Mouse (Mus musculus) common myeloid progenitor, adult 5-6 weeks (primary cell): ENCODE data around the gene Rassf3. TPM values are rescaled to one million over a fixed set of nuclear protein-coding genes. Genes with fewer than 3 reads are reported as not detected.
A peak's percentile ranks its signal among the peaks of the same experiment; 100 is the strongest.

Source experiments
- ATAC-seq: replicated peaks from 2 replicates; pipeline ENCODE4 v1.8.0; 2016; ENCODE audit warnings: low read depth, mild to moderate bottlenecking, moderate TSS enrichment, inconsistent platforms; ENCODE audit not compliant: poor library complexity, severe bottlenecking
- total RNA-seq: library from RNA; stranded (forward); fragments of 200-1000, 187-1606 nt; gene quantifications from 2 replicates; pipeline ENCODE4 v1.2.3, GENCODE M21; 2017

Gene Rassf3
- total RNA-seq, result 17.6 and 20.8 TPM in 2 replicates

DNA sequence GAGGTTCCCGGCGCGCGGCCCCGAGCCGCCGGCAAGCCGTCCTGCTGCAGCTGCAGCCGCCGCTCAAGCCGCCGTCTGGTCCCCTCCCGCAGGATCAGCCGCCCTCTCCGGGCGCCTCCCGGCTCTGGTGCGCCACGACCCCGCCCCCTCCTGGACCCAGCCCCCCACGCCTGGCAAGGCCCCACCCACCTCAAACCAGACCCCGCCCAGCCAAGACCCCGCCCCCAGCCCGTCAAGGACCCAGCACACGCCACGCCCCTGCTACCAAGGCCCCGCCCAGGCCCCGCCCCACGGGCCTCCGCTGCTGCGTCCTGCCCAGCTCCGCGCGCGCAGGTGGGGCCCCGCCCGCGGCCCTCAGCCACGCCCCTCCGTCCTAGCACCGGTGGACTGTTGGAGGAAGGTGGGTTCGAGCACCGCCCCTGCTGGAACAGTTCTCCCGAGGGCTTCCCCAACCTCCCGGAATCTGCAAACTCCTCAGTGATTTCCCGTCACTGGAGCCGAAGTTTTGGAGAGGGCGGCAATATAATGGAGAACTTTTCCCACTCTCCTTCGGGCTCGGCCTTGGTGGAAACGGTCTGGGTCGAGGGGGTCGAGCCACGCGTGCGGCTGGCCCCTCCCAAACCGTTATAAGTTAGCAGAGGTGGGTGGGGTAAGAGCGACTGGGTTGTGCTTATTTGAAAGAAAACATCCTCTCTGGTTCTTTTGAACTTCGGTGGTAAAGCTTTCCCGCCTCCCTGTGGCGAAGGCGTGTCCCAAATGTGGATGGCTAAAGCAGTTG lies at the start of gene Rassf3:
Gene Rassf3 (minus strand): TSS at position 158 of the 778 bp plus-strand sequence.
- peak; percentile 63 for ATAC-seq

DNA sequence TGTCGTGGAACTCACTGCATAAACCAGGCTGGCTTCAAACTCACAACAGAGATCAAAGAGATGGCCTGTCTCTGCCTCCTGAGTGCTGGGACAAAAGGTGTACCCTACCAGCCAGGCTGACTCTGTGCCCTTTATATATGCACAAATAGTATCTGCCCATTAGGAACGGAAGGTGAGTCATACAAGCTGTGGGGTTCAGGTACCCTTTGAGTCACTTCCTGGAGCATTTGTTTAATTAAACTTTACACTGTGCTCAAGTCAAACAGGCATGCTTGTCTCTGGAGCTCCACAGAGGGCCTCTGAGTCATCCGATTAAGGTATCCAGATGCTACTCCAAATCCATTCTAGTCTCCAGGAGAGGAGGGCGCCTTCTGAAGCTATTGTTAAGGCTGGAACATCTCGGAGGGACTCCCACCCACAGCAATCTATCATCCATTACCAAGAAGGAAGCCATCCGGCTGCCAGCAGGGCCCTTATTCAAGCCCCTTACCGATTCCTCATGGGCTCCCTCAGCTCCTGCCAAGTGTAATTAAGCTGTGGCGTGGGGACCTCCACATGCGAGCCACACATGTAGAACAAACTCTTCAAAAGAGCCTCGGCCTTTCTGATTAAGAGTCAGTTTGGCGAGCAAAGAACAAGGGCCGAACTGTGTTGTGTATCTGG lies 44.9 kb upstream of the Rassf3 start:
- no peak for ATAC-seq

- no peak for ATAC-seq
Measured at GRCm38 (mm10) chr10:121519710-121520109, 43.6 kb upstream of the Rassf3 start.

DNA sequence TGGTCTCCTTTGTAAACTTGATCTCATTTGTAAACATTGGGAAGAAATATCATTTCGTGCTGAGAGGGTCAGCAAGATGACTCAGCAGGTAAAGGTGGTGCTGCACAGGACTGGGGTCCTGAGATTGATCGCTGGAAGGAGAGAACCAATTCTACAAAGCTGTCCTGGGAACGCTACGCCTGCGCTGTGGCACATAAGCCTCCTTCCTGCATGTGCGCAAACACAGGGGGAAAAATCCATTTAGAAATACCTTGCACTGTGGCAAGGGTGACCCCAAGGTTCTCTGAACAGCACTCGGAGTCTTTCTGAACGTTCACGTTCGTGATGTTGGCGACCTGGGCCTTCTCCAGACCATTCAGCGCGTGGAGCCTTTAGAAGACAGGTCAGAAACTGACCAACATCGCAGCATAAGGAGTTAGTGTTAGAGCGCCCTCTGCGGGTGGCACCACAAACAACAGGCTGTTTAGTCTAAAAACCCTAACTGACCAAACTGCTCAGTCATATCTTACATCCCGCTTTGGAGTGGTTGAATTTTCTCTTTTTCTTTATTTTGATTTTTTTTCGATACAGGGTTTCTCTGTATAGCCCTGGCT lies 40.0 kb upstream of the Rassf3 start:
- ATAC-seq, result peak; percentile 92

DNA sequence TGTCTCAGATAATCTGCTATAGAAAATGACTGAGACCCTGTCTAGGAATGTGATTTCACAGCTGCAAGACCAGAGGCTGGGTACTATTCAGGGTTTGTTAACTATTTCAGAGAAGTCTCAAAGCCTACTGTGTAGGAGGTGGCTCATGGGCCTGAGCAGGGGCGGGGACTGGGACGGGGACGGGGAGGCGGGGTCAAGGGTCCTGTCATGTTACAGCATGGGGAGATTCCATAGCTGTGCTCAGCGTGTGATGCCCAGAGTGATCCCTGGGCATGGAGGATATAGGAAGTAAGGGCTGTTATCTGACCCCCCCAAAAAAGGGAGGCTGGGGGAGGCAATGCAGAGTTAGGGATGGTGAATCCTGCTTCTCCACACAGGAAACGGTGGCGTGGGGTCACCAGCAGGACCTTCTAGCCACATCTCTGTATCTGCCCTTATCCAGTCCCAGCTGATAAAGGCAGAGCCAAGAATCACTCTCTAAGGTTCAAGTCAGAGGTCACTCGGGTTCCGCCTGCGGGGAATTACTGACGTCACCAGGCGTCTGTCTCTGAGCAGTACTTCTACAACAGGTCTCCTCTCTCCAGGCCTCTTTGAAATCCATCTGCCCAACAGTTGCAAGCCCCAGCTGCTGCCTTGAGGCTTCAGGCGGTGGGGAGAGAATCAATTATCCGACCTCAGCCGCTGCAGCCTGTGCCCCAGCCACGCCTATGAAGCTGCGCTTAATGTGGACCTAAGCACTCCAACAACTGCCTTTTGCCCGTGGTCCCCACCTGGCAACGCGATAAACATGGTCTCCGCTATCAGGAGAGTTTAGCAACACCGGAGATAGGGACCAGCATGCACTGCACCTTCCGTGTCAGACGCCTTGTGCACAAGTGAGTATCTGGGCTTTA lies 33.9 kb upstream of the Rassf3 start:
- ATAC-seq, result no peak

GRCm38 (mm10) chr10:121507755-121508544 lies 31.8 kb upstream of the Rassf3 start:
- no peak for ATAC-seq

DNA sequence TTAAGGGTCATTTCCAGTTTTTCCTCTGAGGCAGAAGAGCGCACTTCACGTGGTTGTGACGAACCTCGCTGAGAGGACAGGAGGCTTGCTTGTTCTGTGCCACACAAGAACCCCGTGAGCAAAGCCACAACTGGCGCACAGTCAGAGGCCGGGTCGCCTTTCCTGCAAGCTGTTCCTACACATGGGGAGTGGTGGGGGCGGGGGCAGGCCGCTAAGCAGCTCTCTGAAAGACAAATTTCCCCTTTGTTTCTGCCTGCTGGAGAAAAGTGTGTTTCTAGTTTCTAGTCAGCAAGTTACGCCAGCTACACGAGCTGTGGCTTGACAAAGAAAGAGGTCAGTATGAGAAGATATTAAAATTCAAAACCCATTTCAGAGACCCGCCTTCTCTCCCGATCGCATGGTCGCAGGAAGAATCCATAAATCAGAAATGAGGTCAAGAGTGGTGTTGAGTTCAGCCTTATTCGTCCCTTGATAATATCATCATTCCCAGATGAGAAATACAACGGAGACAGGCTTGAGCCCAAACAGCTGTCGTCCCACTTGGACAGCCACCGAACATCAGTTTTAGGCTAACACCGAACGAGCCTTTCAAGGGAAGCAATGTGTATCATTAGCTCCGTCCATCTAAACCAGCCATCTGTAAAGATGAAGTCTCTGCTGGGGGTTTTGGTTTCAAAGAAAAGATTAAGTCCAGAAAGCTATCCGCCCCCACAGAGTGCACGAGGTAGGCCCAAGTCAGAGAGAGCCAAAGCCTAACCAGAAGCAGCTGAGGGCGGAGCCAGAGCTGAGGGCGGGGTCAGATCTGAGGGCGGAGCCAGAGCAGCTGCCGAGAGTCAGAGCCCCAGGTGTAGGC lies 30.8 kb upstream of the Rassf3 start:
- peak; percentile 83 for ATAC-seq

GRCm38 (mm10) chr10:121505929-121506328 lies 29.8 kb upstream of the Rassf3 start:
- ATAC-seq, result no peak

- ATAC-seq, result peak; percentile 60
Measured at GRCm38 (mm10) chr10:121504973-121505911, 29.1 kb upstream of the Rassf3 start.

GRCm38 (mm10) chr10:121501160-121501559 lies 25.0 kb upstream of the Rassf3 start:
- ATAC-seq, result peak; percentile 70

DNA sequence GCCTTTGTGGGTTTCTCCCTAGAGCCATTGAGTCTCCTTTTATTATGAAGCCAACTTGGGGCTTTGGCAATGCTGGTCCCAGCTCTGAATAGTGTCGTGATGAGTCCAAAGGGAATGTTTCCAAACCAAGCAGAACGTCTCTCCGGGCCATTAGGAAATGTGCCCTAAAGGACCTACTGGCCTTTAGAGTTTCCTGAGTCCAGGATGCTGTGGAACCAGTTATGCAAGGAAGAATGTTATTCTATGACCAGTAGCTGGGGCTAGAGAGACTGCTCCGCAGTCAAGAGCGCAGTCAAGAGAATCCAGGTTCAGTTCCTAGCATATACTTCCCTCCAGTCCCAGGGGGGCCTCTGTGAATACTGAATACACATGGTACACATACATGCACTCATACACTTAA lies 23.9 kb upstream of the Rassf3 start:
- ATAC-seq, result no peak

DNA sequence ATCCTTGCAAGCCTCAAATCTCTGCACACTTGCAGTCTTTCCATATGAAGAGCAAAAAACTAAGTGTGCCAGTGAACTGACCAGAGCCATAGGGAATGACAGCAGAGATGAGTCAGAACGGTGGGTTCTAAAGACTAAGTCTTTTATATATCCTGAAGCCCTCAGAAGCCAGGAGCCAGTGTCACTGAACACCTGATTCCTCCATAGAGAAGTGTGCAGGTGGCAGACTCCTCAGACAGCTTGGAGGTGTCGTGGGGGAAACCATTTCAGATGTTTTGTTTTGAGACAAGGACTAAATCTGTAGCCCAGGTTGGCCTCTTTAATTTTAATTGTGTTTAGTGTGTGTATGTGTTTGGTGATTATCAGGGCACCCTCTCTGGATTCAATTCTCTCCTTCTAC lies 22.9 kb upstream of the Rassf3 start:
- no peak for ATAC-seq

DNA sequence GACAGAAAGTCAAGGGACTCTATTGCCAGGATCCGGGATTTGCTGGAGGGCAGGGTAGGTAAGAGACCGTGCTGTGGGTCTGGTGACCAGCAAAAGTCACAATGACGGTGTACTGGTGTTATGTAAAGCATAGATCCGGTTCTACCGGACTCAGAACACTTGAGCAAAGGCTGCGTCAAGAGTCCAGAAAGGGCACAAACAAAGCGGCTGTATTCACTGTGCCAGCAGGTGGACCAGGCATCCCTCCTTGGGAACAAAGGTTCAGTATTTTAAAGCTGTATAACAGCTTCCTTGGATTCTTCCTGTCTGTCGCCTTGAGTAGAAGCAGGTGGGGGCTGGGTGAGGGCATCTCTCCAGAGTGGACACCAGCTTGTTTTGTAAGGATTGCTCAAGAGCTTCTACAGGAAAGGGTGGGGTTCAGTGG lies 22.3 kb upstream of the Rassf3 start:
- 0 out of 2 replicates have a peak, but pooled peaks have one; percentile 17 for ATAC-seq

- ATAC-seq, result peak; percentile 39
Measured at GRCm38 (mm10) chr10:121497968-121498367, 21.8 kb upstream of the Rassf3 start.

DNA sequence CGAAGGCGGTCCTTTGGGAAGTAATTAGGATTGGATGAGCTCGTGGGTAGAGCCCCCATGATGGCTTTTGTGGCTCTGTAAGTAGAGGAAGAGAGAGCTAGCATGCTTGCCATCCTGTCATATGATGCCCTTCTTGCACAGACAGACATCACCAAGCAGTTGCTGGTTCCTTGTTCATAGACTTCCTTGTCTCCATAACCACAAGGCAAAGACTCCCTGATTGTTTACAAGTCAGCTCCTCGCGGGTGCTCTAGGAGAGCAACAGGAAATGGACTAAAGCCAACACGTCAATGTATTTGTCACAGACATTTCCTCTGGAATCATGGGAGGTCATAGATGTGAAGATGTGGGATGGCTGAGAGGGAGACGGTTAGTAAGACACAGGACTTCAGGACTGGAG lies 20.5 kb upstream of the Rassf3 start:
- ATAC-seq, result peak; percentile 51

GRCm38 (mm10) chr10:121494163-121494425 lies 17.9 kb upstream of the Rassf3 start:
- ATAC-seq, result no peak

- ATAC-seq, result no peak
Measured at GRCm38 (mm10) chr10:121493374-121494162, 17.4 kb upstream of the Rassf3 start.
